Mouse (Mus musculus) liver, embryonic 14.5 days (tissue): ENCODE measurements around the gene Cdh7. TPM values are rescaled to one million over a fixed set of nuclear protein-coding genes. Genes with fewer than 3 reads are reported as not detected.

Experiments used
- ATAC-seq: fragments of 200-750 bp; cut with Nextera tagmentation; 2 replicates; pipeline ENCODE4 v1.8.0; 2017; ENCODE audit warnings: moderate number of reproducible peaks, mild to moderate bottlenecking, moderate library complexity; ENCODE audit not compliant: insufficient read depth
- DNase-seq, 3 experiments: peaks; one replicate each; pipeline ENCODE4 v3.0.0-alpha.2; 2012 to 2013; ENCODE audit warnings: low read depth in 3 of 3, low spot score in 3 of 3
- H3K27ac ChIP-seq: fragments of 300-500 bp; sonication (generic); 2 replicates; pipeline ENCODE4 v1.5.1; 2014; ENCODE audit warnings: moderate library complexity, mild to moderate bottlenecking, control low read depth, inconsistent platforms
- H3K27me3 ChIP-seq: fragments of 300-500 bp; sonication (generic); 2 replicates; pipeline ENCODE4 v1.6.1; 2014; ENCODE audit warnings: mild to moderate bottlenecking, low read length, moderate library complexity; ENCODE audit not compliant: control insufficient read depth, insufficient read depth
- H3K36me3 ChIP-seq: fragments of 300-500 bp; sonication (generic); replicated peaks from 2 replicates; pipeline ENCODE4 v1.6.1; 2014; ENCODE audit warnings: low read depth; ENCODE audit not compliant: control insufficient read depth, insufficient read depth
- H3K4me1 ChIP-seq, 2 experiments: fragments of 200-500 bp in 1 of 2; fragments of 300-500 bp in 1 of 2; sonication (generic) in 1 of 2; replicated peaks; 2 replicates each; pipeline ENCODE4 v1.6.1; 2012 to 2014; ENCODE audit warnings: antibody characterized with exemption in 1 of 2, inconsistent platforms in 1 of 2, low read length in 1 of 2; ENCODE audit not compliant: control insufficient read depth in 2 of 2, insufficient read depth in 2 of 2
- H3K4me2 ChIP-seq: fragments of 300-500 bp; sonication (generic); 2 replicates; pipeline ENCODE4 v1.6.1; 2014; ENCODE audit warnings: low read depth, mild to moderate bottlenecking, control low read depth, moderate library complexity
- H3K4me3 ChIP-seq, 2 experiments: fragments of 200-500 bp in 1 of 2; fragments of 300-500 bp in 1 of 2; sonication (generic) in 1 of 2; 2 replicates each; pipeline ENCODE4 v1.5.1; 2012 to 2014; ENCODE audit warnings: low read depth in 2 of 2, low read length in 2 of 2, mild to moderate bottlenecking in 2 of 2, control low read depth in 1 of 2, inconsistent platforms in 1 of 2, moderate library complexity in 1 of 2; ENCODE audit not compliant: insufficient read depth in 1 of 2
- H3K9ac ChIP-seq: fragments of 300-500 bp; sonication (generic); replicated peaks from 2 replicates; pipeline ENCODE4 v1.6.1; 2014; ENCODE audit warnings: mild to moderate bottlenecking, control low read depth, moderate library complexity
- H3K9me3 ChIP-seq: fragments of 300-500 bp; sonication (generic); 2 replicates; pipeline ENCODE4 v1.6.1; 2016; ENCODE audit warnings: low read length, mixed read lengths; ENCODE audit not compliant: control insufficient read depth
- CTCF ChIP-seq: IDR thresholded peaks from 2 replicates; pipeline ENCODE4 v1.5.1; 2016; ENCODE audit warnings: antibody characterized with exemption, low read depth, control low read depth
- EP300 ChIP-seq: IDR thresholded peaks from 2 replicates; pipeline ENCODE4 v1.6.1; 2016; ENCODE audit warnings: antibody characterized with exemption, low read depth
- WGBS: fragments of 180-500 bp; shearing (Covaris S2); extraction: QIAGEN DNeasy Blood & Tissue Kit; methylation state at CpG from one replicate; pipeline ENCODE4 v1.1.7; 2014; ENCODE audit not compliant: insufficient replicate concordance; 5-methylcytosine and 5-hydroxymethylcytosine counted together
- polyA plus RNA-seq, 2 experiments: library from polyadenylated mRNA; depleted of rRNA in 1 of 2; stranded (reverse) in 1 of 2; unstranded in 1 of 2; fragments of >200 nt; fragmentation: Nextera tagmentation in 1 of 2; extraction: Ambion mirVana in 1 of 2; gene quantifications; 2 replicates each; pipeline versions ENCODE4 v1.2.1 to v1.2.3; 2012 to 2014

Gene Cdh7
- polyA plus RNA-seq, 2 experiments, result 0.02 TPM; not detected in 1

- Histone ChIP-seq H3K4me2 (no peak overlapping the region), H3K9me3 (no peaks in the 10 kb centered on the region), H3K4me3 (no peak overlapping the region), H3K36me3 (no peaks in the 10 kb centered on the region), H3K27ac (no peak overlapping the region), H3K4me1 (no peaks in the 10 kb centered on the region), H3K27me3 (no peaks in the 10 kb centered on the region), H3K9ac (no peak overlapping the region)
- ATAC-seq (no peak), DNase-seq (no peak)
- 63% methylated on average over 5 of the region's 5 CpGs for WGBS
- TF ChIP-seq EP300, result no peak
- no peak for TF ChIP-seq CTCF
Measured at GRCm38 (mm10) chr1:109993906-109994305, 11.7 kb downstream of the Cdh7 start.

GRCm38 (mm10) chr1:110004451-110004850 lies 22.2 kb downstream of the Cdh7 start:
- Histone ChIP-seq H3K27me3 (no peaks in the 10 kb centered on the region), H3K9me3 (no peaks in the 10 kb centered on the region), H3K27ac (no peak overlapping the region), H3K4me1 (no peaks in the 10 kb centered on the region), H3K36me3 (no peaks in the 10 kb centered on the region), H3K4me2 (no peak overlapping the region), H3K9ac (no peak overlapping the region), H3K4me3 (no peak overlapping the region)
- no peak for TF ChIP-seq CTCF
- TF ChIP-seq EP300, result no peak
- no peak for ATAC-seq
- no peak for DNase-seq

- WGBS, result 56% methylated on average over 3 of the region's 3 CpGs
- TF ChIP-seq EP300 (no peak), CTCF (no peak)
- no peak overlapping the region for H3K9ac ChIP-seq
Measured at GRCm38 (mm10) chr1:110005038-110005437, 22.8 kb downstream of the Cdh7 start.

GRCm38 (mm10) chr1:110012153-110012552 lies 29.9 kb downstream of the Cdh7 start:
- ATAC-seq (no peak), DNase-seq (no peak)
- 50% methylated on average over 1 of the region's 1 CpGs for WGBS
- no peak for TF ChIP-seq EP300
- Histone ChIP-seq H3K9ac (no peak overlapping the region), H3K27me3 (no peaks in the 10 kb centered on the region), H3K27ac (no peak overlapping the region), H3K4me3 (no peak overlapping the region), H3K4me1 (no peaks in the 10 kb centered on the region), H3K4me2 (no peak overlapping the region), H3K9me3 (no peaks in the 10 kb centered on the region), H3K36me3 (no peaks in the 10 kb centered on the region)

More at GRCm38 (mm10) chr1:110005038-110005437, 22.8 kb downstream of the Cdh7 start:
- no peaks in the 10 kb centered on the region for H3K9me3 ChIP-seq
- ATAC-seq, result no peak
- H3K27me3 ChIP-seq, result no peaks in the 10 kb centered on the region
- H3K4me1 ChIP-seq, result no peaks in the 10 kb centered on the region
- H3K4me3 ChIP-seq, result no peak overlapping the region
- H3K36me3 ChIP-seq, result no peaks in the 10 kb centered on the region
- no peak for DNase-seq
- no peak overlapping the region for H3K27ac ChIP-seq
- H3K4me2 ChIP-seq, result no peak overlapping the region

- ATAC-seq, result no peak
- no peaks in the 10 kb centered on the region for H3K27me3 ChIP-seq
- no peak overlapping the region for H3K4me3 ChIP-seq
- H3K27ac ChIP-seq, result no peak overlapping the region
- no peak overlapping the region for H3K4me2 ChIP-seq
- H3K36me3 ChIP-seq, result no peaks in the 10 kb centered on the region
- H3K4me1 ChIP-seq, result no peaks in the 10 kb centered on the region
- H3K9ac ChIP-seq, result no peak overlapping the region
- H3K9me3 ChIP-seq, result no peaks in the 10 kb centered on the region
- no peak for DNase-seq
- TF ChIP-seq EP300, result no peak
- TF ChIP-seq CTCF, result no peak
Measured at GRCm38 (mm10) chr1:110056317-110056716, 74.1 kb downstream of the Cdh7 start.

GRCm38 (mm10) chr1:110067405-110067804 lies 85.2 kb downstream of the Cdh7 start:
- Histone ChIP-seq H3K4me2 (no peak overlapping the region), H3K27me3 (no peaks in the 10 kb centered on the region), H3K9ac (no peak overlapping the region), H3K4me3 (no peak overlapping the region), H3K9me3 (no peaks in the 10 kb centered on the region), H3K27ac (no peak overlapping the region), H3K4me1 (no peaks in the 10 kb centered on the region), H3K36me3 (no peaks in the 10 kb centered on the region)
- 63% methylated on average over 1 of the region's 1 CpGs for WGBS
- DNase-seq (no peak), ATAC-seq (no peak)
- TF ChIP-seq CTCF (no peak), EP300 (no peak)
